Mouse (Mus musculus) lung, postnatal 4 days (tissue): Measurements from ENCODE around the gene Mrps31.
A peak's percentile ranks its signal among the peaks of the same experiment; 100 is the strongest.

Experiments used
- DNase-seq, 2 experiments: peaks; one replicate each; pipeline ENCODE4 v3.0.0; 2021

Gene Mrps31

DNA sequence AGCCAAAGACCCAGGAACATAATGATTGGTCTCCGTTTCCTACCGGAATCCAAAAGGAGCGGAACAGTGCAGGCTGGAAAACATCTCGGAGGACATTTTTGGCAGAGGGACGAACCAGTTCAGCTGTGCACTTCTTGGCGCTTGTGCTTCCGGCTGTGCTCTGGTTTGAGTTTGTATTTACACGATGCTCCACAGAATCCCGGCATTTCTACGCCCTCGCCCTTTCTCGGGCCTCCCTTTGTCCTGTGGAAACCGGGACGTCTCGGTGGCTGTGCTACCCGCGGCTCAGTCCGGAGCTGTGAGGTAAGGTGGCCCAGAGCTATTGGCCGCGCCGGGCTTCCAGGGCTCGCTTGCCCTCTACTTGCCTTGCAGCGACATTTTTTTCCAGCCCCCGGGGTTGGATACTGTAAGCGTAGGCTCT, at the start of gene Mrps31:
TSS of gene Mrps31 (plus strand) at position 80 of the 421 bp plus-strand sequence.
- DNase-seq: peak; percentile 82 to 90

DNA sequence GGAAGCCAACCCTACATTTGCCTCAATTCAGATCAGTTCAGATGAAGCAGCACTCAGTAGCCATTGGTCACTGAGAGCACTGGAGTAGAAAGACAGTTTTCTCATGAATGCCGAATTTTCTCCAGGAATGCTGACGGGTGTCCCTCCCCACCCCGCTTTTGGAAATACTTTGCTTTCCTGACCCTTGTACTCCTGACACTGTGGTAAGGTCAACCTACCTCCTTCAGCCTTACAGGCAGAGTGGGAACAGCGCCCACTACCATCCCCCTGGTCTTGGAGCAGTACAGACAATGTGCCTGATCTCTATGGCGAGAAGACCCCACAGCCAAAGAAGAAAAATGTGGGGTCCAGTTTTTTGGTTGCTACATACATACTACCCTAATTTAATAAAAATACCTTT, 34.9 kb upstream of the Mrps31 start:
- no peak for DNase-seq

DNA sequence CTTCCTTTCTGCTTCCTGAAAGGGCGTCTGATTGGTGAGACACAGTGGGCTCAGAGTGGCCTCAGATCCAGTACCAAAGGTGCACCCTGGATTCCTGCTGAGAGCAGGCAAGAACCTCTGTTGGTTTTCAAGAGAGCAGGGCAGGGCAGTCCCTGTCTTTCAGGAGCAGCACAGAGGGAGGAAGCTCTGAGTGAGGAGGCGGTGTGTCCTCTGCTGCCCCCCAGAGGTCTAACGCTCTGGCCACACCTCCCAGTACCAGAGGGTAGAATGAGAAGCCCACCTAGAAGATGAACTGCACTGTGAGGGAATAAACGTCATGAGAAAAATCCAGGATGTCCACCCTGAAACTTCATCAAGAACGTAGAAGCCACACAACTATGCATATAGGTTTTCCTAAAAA, 34.3 kb upstream of the Mrps31 start:
- DNase-seq: peak; percentile 62 to 70

DNA sequence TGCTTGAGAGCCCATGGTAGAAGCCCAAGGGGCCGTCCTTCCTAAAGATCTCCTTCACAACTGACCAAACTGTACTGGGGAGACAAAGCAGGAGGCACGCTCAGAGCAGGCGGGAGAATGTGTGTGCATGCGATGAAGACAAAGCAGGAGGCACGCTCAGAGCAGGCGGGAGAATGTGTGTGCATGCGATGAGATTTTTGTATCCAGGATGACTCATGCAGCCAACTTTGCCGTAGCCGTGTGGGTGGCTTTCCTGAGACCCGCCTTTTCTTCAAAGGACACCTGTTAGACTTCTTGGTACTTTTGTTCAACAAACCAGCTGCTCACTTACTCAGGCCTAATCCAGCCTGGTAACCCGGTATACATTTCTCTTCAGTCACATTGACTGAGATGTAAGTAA, 30.2 kb upstream of the Mrps31 start:
- DNase-seq: no peak

DNA sequence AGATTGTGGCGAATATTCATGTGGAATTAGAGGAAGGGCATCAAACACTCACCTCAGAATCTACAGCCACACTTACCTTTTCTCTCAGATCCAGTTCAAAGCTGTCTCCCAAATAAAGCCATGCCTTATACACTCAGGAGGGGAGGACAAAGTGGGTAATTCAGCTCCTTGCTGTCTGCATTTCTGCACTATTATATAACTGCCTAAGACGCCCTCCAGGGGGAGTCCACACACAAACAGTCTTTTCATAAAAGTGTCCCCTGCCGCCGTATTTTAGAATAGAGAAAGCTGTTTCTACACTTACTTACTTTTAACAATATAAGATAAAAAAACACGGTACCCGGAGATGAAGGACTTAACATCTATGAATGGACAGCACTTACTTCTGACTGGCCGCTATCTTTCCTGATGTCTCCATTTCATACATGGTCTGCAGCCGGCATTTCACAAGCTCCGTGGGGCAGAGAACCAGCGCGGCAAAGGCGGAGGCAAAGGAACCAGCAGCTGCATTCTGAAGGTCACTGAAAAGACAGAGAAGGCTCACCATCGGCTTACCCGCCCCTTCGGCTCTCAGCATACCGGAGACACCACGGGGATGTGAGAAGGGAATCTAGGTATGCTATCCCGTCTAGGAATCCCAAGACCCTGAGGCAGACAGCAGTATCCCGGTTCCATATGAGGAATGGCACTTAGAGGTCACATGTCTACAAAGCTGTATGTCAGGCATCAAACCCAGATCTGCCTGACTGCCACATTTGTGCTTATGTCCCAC, 28.2 kb upstream of the Mrps31 start:
- DNase-seq: no peak

DNA sequence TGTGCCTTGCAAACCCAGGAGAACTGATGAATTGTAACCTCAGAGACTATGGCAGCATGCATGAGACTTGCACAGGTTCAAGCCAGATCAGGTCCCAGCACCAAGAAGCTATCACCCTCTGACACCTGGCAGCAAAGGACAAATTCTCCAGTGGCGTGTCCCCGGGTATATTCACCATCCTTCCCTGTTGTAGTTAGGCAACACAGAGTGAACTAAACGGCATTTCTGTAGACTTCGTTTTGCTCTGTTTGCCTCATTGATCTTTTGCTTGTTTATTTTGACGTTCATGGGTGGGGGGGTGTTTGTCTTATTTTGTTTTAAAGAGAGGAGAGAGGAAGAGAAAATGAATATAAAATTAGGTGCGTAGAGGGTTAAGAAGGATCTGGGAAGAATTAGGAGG, 26.0 kb upstream of the Mrps31 start:
- DNase-seq: no peak

DNA sequence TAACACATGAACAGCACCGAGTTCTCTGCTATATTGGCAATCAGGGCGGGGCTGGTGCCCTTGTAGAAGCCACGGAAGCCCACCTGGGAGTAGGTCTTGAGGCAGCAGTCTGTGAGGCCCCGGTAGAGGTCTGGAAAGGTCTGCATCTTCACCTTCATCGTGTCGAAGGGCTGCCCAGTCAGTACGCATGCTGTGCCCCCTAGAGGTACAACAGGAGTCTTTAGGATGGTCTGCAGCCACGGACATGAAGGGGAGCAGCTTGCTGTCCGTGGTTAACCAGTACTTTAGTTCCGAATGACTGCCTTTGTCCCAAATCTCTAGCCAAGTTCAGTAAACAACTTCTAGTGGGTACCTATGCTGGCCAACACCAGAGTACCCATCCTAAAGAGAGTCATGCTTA, 21.3 kb upstream of the Mrps31 start:
- no peak for DNase-seq

DNA sequence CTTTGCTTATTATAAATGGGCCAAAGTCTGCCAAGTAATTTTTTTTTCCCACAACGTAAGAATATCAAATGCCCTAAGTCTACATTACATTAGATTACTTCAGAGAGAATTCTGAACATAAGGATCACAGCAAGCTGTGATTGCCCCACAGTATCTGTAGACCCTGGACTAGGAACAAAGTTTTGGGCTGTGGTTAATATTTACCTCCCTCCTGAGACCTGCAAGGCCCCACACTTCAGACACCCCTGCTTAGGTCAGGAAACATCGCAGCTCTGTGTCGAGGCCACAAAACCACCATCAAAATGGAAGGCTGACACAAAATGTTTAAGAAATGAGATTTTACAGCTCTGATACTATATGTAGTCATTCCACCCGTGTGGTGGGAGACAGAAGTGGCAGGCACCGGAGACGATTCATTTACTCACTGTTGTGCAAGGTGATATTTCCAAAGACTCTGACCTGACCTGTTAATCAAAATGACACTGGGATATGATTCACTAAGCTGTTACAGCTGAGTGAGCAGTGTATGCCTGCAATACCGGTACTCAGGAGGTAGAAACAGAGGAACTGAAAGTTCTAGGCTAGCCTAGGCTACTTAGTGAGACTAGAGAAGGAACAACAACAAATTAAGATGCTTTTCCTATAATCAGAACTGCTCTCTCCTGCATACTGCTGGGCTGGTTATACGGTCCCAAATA, 20.2 kb upstream of the Mrps31 start:
- DNase-seq: no peak

DNA sequence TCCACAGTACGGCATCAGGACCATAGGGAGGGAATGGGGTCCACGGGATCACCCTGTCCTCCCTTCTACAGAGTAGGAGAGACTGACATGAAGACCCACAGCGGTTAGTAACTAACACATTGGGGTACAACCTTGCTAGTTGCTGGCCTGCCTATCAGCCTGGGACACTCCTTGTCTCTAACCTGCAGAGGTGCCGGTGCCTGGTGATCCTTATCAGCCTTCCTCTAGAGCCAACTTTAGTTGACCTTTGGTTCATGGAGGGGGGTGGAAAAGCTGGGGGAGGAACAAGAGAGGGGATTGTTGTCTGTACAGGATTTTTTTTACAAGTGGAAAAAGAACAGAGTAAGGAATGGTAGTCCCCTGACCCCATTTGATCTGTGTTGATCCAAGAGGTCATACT, 16.7 kb upstream of the Mrps31 start:
- DNase-seq: no peak

DNA sequence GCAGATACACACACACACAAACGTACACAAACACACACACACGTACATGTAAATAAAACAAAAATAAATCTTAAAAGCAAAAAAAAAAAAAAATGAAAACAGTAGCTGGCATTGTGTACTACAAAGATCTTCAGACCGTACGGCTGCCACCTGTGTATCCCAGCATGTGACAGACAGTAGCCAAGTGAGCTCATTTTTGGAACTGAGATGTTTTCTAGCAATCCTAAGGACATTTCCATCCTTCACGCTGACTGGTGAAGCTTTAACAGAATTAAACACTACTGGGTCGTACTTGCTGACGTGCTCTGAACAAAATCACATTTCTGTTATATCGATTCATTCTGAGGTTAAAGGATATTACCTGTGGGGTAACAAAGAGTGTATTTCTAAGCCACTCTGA, 15.9 kb upstream of the Mrps31 start:
- no peak for DNase-seq

DNA sequence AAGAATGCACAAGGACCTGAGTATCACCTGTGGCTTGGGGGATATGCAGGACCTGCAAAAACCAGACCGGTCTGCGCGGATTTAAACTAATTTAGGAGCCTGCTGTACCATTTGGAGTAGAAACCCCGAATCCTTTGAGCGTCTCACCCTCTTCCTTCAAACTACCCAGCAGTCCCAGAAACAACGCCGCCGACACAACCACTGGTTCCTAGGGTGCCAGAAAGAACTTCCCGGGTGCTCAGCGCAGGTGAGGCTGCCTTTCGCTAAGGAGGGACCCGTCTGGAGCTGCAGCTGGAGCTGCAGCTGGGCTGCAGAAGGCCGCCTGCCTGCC, 13.4 kb upstream of the Mrps31 start:
- DNase-seq: no peak

DNA sequence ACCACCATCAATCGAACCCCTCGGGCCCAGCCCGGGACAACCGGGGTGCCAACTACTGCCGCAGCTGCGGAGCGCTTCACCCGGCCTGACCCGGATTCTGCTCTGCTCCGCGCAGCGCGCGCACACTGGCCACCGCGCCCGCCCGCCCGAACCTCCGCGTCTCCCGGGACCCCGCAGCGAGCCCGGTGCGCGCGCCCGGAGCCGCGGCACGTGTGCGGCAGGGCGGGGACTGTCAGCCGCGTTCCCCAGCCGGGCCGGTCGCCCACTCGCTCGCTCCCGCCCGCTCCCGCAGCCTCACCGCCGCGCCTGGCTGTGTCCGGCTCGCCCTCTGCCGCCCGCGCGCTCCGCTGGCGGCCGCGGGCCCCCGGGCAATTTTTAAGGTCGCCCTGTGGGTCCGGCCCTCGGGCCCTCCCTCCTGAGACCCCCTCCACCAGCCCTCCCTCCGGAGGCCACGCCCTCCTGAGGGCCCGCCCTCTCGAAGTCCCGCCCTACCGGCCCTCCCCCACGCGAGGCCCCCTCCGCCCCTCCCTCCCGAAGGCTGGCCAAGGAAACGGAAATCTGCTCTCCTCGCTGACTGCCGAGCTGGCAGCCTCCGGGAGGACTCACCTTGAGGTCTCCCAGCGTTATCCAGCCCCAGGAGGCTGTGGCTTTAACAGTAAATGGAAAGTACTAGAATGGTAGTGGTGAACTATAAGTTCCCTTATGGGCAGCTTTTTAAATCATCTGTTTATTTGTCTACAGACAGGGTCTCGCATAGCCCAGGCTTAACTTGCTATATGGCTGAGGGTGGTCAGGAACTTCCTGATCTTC, 12.8 kb upstream of the Mrps31 start, which contains the start of gene Slc25a15:
TSS of gene Slc25a15 (minus strand) at position 456 of the 810 bp plus-strand sequence.
- DNase-seq: peak; percentile 92

DNA sequence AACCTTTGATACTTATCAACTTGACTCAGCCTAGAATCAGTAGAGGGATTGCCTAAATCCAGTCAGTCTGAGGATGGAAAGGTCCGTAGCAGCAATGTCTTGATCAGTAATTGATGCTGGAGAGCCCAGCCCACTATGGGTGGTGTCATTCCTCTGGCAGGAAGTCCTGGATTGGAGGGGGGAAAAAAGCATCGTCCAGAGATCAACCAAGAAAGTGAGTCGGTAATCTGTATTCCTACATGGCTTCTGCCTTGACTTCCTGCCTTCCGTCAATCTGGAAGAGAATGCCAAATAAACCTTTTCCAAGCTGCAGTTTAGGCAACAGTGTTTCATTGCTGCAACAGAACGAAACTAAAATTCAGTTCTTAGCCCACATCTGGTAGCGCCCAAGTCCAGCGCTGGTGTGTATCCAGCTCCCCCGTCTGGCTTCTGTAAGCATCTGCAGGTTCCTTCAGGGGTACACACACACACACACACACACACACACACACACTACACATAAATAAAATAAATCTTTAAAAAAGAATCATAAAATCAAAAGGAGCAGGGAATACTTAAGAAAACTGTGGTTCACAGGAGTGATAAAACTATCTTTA, 11.8 kb upstream of the Mrps31 start:
- DNase-seq: no peak

DNA sequence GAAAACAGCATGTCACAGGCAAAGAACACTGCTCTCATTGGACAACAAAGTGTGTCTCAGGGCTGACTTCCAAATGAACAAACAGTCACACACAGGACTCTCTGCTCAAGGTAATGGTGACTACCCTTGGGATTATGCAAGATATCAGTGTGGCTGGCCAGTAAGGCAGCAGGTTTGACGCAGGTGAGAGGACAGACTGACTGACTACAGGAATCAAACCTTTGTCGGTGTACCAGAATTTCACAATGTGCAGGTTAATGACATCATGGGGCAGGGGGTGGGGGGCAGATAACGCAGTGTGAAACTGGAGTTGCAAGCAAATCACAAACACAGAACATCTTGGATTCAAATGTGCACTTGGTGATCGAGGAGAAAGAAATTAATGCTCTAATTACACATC, 10.6 kb upstream of the Mrps31 start:
- no peak for DNase-seq

DNA sequence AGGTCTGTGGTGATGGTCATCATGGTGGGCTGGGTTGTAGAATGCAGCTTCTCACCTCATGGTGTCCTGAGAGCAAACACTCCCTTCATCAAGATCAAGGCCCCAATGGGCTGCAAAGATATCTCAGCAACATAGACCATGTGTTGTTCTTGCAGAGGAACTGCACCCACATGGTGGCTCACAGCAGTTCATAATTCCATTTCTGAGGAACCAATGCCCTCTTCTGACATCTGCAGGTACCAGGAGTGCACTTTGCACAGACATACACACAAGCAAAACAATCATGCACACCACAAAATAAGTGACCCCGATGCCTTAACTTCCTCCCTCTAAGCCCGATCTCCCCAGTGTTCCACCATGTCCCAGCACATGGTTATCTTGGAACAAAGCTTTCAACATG, 7.9 kb upstream of the Mrps31 start:
- DNase-seq: no peak

DNA sequence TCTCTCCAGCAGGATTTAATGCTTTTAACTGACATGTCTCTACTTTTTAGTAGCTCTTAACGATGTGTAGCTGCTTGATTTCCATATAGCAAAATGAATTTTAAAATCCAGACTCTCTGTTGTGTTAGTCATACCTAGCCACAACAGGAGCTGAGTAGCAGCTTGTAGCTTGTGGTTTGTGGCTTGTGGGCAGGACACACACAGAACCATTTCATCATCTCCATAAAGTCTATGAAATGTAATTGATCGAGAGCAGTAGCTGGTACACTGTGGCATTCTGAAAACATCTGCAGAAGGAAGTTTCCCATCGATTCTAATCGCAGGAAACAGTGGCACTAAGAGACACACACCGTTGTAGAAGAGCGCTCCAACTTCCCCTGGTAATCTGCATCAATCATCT, 5.4 kb upstream of the Mrps31 start:
- DNase-seq: no peak

DNA sequence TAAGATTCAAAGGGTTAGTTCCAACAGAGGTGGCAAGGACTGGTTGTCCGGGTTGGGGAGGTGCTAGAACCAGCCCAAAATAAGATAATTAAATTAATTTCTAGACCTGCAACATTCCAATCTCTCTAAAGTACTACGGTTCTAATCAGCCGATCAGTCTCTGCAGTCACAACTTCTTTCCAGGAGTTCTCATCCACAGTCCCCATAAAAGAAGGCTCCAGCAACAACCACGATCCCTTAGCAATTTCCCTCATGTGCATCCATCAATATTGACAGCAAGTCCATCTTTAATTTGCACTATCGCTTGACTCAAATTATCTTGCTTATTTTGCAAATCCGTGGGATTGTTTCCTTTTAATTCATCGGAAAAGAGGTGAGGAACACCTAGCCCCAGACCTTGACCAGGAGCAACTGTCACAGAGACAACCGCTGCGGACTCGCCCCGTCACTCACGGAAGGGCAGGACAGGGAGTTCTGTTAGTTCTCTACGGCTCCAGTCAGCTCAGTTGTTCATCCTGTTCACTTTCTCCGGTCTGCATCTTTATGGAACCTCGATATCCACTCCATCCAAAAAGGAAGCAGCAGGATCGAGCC, 376 bp upstream of the Mrps31 start:
- no peak for DNase-seq

DNA sequence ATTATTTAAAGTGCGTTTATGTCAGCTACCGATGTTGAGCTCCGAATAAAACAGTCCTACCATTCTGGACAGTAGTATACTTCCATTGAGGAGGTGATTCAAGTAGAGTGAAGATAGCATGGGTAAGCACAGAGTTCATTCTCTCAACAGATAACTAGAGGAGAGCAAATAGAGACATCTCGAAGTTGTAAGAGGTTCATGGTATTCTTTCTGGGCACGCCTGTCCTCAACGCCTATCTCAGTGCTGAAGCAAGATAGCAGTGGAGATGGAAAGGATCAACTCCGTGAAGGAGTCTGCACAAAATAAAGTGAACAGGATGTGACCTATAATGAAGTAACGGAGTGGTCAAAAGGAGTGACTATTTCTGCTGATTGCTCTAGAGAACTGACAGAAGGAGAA, 810 bp downstream of the Mrps31 start:
- no peak for DNase-seq
